Mouse (Mus musculus) forebrain, postnatal 0 days (tissue): Measurements from ENCODE around the gene Gm5269. TPM values are rescaled to one million over a fixed set of nuclear protein-coding genes. Genes with fewer than 3 reads are reported as not detected.

Experiments
- ATAC-seq: fragments of 200-750 bp; cut with Nextera tagmentation; 2 replicates; pipeline ENCODE4 v1.8.0; 2017; ENCODE audit warnings: mild to moderate bottlenecking, moderate library complexity
- DNase-seq: peaks from one replicate; pipeline ENCODE4 v3.0.0-alpha.2; 2015
- H3K27ac ChIP-seq: fragments of 300-500 bp; sonication (generic); 2 replicates; pipeline ENCODE4 v1.5.1; 2014; ENCODE audit warnings: low read depth, mild to moderate bottlenecking, antibody characterized with exemption, low read length, moderate library complexity, mixed read lengths
- H3K27me3 ChIP-seq: fragments of 300-500 bp; sonication (generic); 2 replicates; pipeline ENCODE4 v1.6.1; 2014; ENCODE audit warnings: mild to moderate bottlenecking, low read length, mixed read lengths; ENCODE audit not compliant: insufficient read depth
- H3K36me3 ChIP-seq: fragments of 300-500 bp; sonication (generic); 2 replicates; pipeline ENCODE4 v1.6.1; 2014; ENCODE audit warnings: mild to moderate bottlenecking, moderate library complexity; ENCODE audit not compliant: insufficient read depth
- H3K4me1 ChIP-seq: fragments of 300-500 bp; sonication (generic); 2 replicates; pipeline ENCODE4 v1.6.1; 2014; ENCODE audit warnings: antibody characterized with exemption; ENCODE audit not compliant: insufficient read depth
- H3K4me2 ChIP-seq: fragments of 300-500 bp; sonication (generic); 2 replicates; pipeline ENCODE4 v1.6.1; 2014; ENCODE audit warnings: low read depth, mild to moderate bottlenecking, moderate library complexity
- H3K4me3 ChIP-seq: fragments of 300-500 bp; sonication (generic); 2 replicates; pipeline ENCODE4 v1.5.1; 2014; ENCODE audit warnings: low read depth, low read length, mixed read lengths
- H3K9ac ChIP-seq: fragments of 300-500 bp; sonication (generic); 2 replicates; pipeline ENCODE4 v1.6.1; 2014; ENCODE audit warnings: mild to moderate bottlenecking
- H3K9me3 ChIP-seq: fragments of 300-500 bp; sonication (generic); 2 replicates; pipeline ENCODE4 v1.6.1; 2016; ENCODE audit warnings: low read length
- CTCF ChIP-seq: sonication (generic); IDR thresholded peaks from 2 replicates; pipeline ENCODE4 v1.5.1; 2016; ENCODE audit warnings: antibody characterized with exemption, control low read depth, low read depth
- WGBS: fragments of 180-500 bp; shearing (Covaris S2); extraction: QIAGEN DNeasy Blood & Tissue Kit; methylation state at CpG from one replicate; pipeline ENCODE4 v1.1.7; 2014; 5-methylcytosine and 5-hydroxymethylcytosine counted together
- polyA plus RNA-seq: library from polyadenylated mRNA; unstranded; fragments of >200 nt; fragmentation: Nextera tagmentation; extraction: Ambion mirVana; gene quantifications from 2 replicates; pipeline ENCODE4 v1.2.1, GENCODE M21; 2015
- total RNA-seq: library from RNA; depleted of rRNA; stranded (reverse); fragments of >200 nt; gene quantifications from 2 replicates; pipeline ENCODE4 v1.2.3, GENCODE M21; 2014

The Gm5269 gene
- total and polyA plus RNA-seq, 2 experiments from 2014 or later: not detected

GRCm38 (mm10) chr1:45904161-45904560 is 14.1 kb upstream of the Gm5269 start:
- Histone ChIP-seq H3K9ac (no peak overlapping the region), H3K4me1 (no peaks in the 10 kb centered on the region), H3K9me3 (no peaks in the 10 kb centered on the region), H3K4me2 (no peak overlapping the region), H3K27ac (no peak overlapping the region), H3K36me3 (no peaks in the 10 kb centered on the region), H3K4me3 (no peak overlapping the region), H3K27me3 (no peaks in the 10 kb centered on the region)
- 80% methylated on average over 3 of the region's 3 CpGs for WGBS
- no peak for TF ChIP-seq CTCF
- no peak for ATAC-seq
- DNase-seq: no peak

- H3K27me3 ChIP-seq: no peaks in the 10 kb centered on the region
- no peaks in the 10 kb centered on the region for H3K36me3 ChIP-seq
- no peak overlapping the region for H3K4me2 ChIP-seq
- no peak for TF ChIP-seq CTCF
- no peak overlapping the region for H3K4me3 ChIP-seq
- H3K9me3 ChIP-seq: no peaks in the 10 kb centered on the region
- ATAC-seq (no peak), DNase-seq (no peak)
- no peak overlapping the region for H3K27ac ChIP-seq
- no peaks in the 10 kb centered on the region for H3K4me1 ChIP-seq
- no peak overlapping the region for H3K9ac ChIP-seq
- WGBS: 71% methylated on average over 1 of the region's 1 CpGs
Measured at GRCm38 (mm10) chr1:45898044-45898443, 8.0 kb upstream of the Gm5269 start.

DNA sequence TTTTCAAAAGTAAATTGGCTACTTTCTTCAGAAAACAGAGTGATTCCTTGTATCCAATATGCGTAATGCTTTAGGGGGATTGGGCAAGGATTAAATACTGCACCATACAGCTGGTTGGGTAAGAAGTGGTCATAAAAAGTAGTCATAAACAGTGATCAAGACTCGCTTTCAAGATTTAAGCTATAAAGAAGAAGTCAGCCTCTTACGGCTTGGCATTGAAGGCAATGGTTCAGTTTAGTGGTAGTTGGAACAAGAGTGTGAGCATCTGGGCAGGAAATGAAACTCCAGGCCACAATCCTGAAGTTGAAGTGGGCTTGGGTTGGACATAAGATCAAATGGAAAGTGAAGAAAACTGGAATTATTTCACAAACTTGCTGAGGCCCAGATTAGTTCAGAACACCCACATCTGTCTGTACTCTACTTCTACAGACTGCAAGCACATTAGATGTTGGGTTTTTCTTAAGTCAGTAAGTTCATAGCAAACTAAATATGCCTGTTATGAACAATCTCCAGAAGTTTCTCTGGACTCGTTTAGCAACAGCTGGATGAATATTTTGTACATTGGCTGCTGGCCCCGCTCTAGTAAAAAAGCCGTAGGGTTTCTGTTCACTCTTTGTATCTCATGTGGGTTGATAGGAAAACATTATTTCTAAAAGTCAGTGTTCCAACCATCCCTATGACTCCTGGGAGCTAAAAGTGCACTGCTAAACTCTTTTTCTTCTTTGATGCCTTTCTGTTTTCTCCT is 4.3 kb upstream of the Gm5269 start:
- Histone ChIP-seq H3K36me3 (no peaks in the 10 kb centered on the region), H3K4me2 (no peak overlapping the region), H3K4me3 (no peak overlapping the region), H3K9ac (no peak overlapping the region), H3K27me3 (no peaks in the 10 kb centered on the region), H3K4me1 (no peaks in the 10 kb centered on the region), H3K9me3 (no peaks in the 10 kb centered on the region), H3K27ac (no peak overlapping the region)
- no peak for TF ChIP-seq CTCF
- WGBS: 94% methylated on average over 6 of the region's 6 CpGs
- no peak for ATAC-seq
- DNase-seq: no peak

DNA sequence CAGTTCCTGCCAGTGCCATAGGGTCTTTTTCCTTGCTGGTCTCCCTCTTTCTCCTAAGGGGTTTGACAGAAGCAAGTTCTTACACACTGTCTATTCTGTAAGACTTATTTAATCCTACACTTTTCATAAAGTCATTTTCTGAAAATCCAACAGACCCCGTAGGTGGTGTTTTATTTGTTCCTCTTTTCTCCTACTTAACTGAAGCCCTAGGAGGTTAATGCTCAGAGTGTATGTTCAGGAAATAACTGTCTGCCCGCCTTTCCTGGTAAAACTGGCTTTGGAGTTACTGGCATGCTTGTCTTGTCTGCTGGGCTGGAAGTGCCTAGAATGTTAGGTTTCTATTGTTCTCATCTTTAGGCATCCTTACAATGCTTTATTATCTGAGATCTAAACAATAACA is 1.9 kb upstream of the Gm5269 start:
- Histone ChIP-seq H3K4me2 (no peak overlapping the region), H3K27ac (no peak overlapping the region), H3K9ac (no peak overlapping the region), H3K9me3 (no peaks in the 10 kb centered on the region), H3K36me3 (no peaks in the 10 kb centered on the region), H3K4me1 (no peaks in the 10 kb centered on the region), H3K27me3 (no peaks in the 10 kb centered on the region), H3K4me3 (no peak overlapping the region)
- ATAC-seq: no peak
- no peak for DNase-seq
- WGBS: 67% methylated on average over 2 of the region's 2 CpGs
- no peak for TF ChIP-seq CTCF

DNA sequence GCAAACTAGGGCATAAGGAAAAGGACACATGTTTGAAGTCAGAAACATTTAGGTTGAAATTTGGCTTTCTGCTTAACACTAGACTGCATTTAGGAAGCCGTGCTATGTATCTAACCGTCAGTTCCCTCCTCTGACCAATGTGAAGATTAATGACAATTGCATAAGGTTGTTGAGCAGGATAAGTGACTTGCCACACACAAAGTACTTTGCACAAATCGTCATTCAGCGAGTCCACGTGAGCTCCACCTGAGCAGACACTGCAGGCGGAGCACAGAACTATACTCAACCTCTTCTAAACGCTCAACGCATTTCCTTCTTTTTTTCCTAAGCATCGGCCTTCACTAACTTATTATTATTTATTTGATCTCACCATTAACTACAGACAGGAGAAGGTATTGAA is 3.3 kb downstream of the Gm5269 start:
- Histone ChIP-seq H3K9me3 (no peaks in the 10 kb centered on the region), H3K4me2 (no peak overlapping the region), H3K4me3 (no peak overlapping the region), H3K27ac (no peak overlapping the region), H3K4me1 (no peaks in the 10 kb centered on the region), H3K36me3 (no peaks in the 10 kb centered on the region), H3K27me3 (no peaks in the 10 kb centered on the region), H3K9ac (no peak overlapping the region)
- no peak for ATAC-seq
- TF ChIP-seq CTCF: no peak
- WGBS: 92% methylated on average over 9 of the region's 9 CpGs
- no peak for DNase-seq

- no peaks in the 10 kb centered on the region for H3K36me3 ChIP-seq
- DNase-seq: no peak
- H3K27me3 ChIP-seq: no peaks in the 10 kb centered on the region
- no peak overlapping the region for H3K4me3 ChIP-seq
- H3K4me1 ChIP-seq: no peaks in the 10 kb centered on the region
- TF ChIP-seq CTCF: no peak
- no peak overlapping the region for H3K9ac ChIP-seq
- no peak for ATAC-seq
- no peaks in the 10 kb centered on the region for H3K9me3 ChIP-seq
- no peak overlapping the region for H3K4me2 ChIP-seq
- no peak overlapping the region for H3K27ac ChIP-seq
Measured at GRCm38 (mm10) chr1:45883378-45883777, 6.7 kb downstream of the Gm5269 start.

DNA sequence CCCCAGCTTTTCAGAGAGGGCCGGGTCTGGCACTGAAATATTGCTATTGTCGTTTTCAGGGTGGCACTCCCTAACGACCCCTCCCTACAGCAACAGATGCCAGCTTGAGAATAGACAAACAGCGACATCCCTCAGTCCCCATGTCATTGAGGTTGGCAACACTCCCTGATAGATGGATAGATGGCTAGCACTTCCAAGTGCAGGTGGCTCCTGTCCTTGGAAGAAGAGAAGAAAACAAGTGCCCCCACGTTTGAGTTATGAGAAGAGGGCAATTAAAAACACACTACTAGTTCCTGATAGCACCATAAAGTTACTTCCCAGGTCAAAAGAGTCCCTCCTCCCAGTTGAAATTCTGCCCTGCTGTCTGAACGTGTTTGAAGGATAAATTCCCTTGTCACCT is 8.0 kb downstream of the Gm5269 start:
- Histone ChIP-seq H3K4me1 (no peaks in the 10 kb centered on the region), H3K9ac (no peak overlapping the region), H3K9me3 (no peaks in the 10 kb centered on the region), H3K27me3 (no peaks in the 10 kb centered on the region), H3K36me3 (no peaks in the 10 kb centered on the region), H3K27ac (no peak overlapping the region), H3K4me2 (no peak overlapping the region), H3K4me3 (no peak overlapping the region)
- DNase-seq (no peak), ATAC-seq (no peak)
- 49% methylated on average over 6 of the region's 6 CpGs for WGBS
- no peak for TF ChIP-seq CTCF
